Mouse (Mus musculus): ENCODE results near the gene Rxfp4.

DNA sequence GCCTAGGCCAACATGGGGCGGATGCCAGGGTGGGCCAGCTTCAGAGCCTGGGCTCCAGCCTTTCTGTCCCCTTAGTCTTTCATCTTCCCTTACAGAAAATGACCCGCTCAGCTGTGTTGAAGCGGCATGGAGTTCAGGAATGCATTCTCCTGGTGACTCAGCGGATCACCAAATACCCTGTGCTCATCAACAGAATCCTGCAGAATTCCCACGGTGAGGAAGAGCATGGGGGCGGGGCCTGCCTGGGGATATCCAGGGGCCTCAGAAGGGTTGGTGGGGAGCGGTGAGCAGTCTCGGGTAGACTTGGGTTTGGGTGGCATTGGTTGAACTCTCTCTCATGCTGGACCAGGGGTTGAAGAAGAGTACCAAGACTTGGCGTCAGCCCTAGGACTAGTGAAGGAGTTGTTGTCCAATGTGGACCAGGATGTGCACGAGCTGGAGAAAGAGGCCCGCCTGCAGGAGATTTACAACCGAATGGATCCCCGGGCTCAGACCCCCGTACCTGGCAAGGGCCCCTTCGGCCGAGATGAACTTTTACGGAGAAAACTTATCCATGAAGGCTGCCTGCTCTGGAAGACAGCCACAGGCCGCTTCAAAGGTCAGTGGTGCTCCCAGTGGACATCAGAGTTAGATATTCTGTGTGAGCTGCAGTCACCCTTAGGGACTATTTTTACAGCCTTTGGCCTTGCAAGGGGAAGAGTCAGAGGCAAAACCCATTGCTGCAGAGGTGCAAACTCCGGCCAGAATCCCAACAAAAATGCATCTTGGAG lies 17.3 kb downstream of the Rxfp4 start:
- TF ChIP-seq CTCF (conservative IDR thresholded peaks at IDR 0.05; ENCODE audit: low read length): no peak
- no peak for TF ChIP-seq NANOG (IDR thresholded peaks at IDR 0.05; ENCODE audit: borderline replicate concordance, low read length)

Data from E14TG2a.4 (cell line).